Mouse (Mus musculus) lung, embryonic 16.5 days (tissue): ENCODE data around the gene Rex1bd. TPM values are rescaled to one million over a fixed set of nuclear protein-coding genes. Genes with fewer than 3 reads are reported as not detected.

Experiments used
- ATAC-seq: fragments of 200-750 bp; cut with Nextera tagmentation; 2 replicates; pipeline ENCODE4 v1.8.0; 2017; ENCODE audit warnings: low read depth, mild to moderate bottlenecking, moderate library complexity
- H3K27ac ChIP-seq: fragments of 300-500 bp; sonication (generic); 2 replicates; pipeline ENCODE4 v1.5.1; 2014; ENCODE audit warnings: mild to moderate bottlenecking, control low read depth, low read length
- H3K27me3 ChIP-seq: fragments of 300-500 bp; sonication (generic); 2 replicates; pipeline ENCODE4 v1.6.1; 2014; ENCODE audit warnings: low read depth, low read length, mixed read lengths; ENCODE audit not compliant: control insufficient read depth, insufficient read depth
- H3K36me3 ChIP-seq: fragments of 300-500 bp; sonication (generic); 2 replicates; pipeline ENCODE4 v1.6.1; 2014; ENCODE audit warnings: low read length; ENCODE audit not compliant: control insufficient read depth, insufficient read depth
- H3K4me1 ChIP-seq: fragments of 300-500 bp; sonication (generic); replicated peaks from 2 replicates; pipeline ENCODE4 v1.6.1; 2014; ENCODE audit warnings: low read length, mixed read lengths; ENCODE audit not compliant: control insufficient read depth, insufficient read depth
- H3K4me2 ChIP-seq: fragments of 300-500 bp; sonication (generic); 2 replicates; pipeline ENCODE4 v1.6.1; 2014; ENCODE audit warnings: low read depth, low read length, control low read depth
- H3K4me3 ChIP-seq: fragments of 300-500 bp; sonication (generic); 2 replicates; pipeline ENCODE4 v1.5.1; 2014; ENCODE audit warnings: mild to moderate bottlenecking, low read length, control low read depth
- H3K9ac ChIP-seq: fragments of 300-500 bp; sonication (generic); 2 replicates; pipeline ENCODE4 v1.6.1; 2014; ENCODE audit warnings: low read length, control low read depth
- H3K9me3 ChIP-seq: fragments of 300-500 bp; sonication (generic); 2 replicates; pipeline ENCODE4 v1.6.1; 2016; ENCODE audit warnings: low read length; ENCODE audit not compliant: control insufficient read depth
- WGBS: fragments of 180-500 bp; shearing (Covaris S2); extraction: QIAGEN DNeasy Blood & Tissue Kit; methylation state at CpG from one replicate; pipeline ENCODE4 v1.1.7; 2014; 5-methylcytosine and 5-hydroxymethylcytosine counted together
- polyA plus RNA-seq: library from polyadenylated mRNA; unstranded; fragments of >200 nt; fragmentation: Nextera tagmentation; extraction: Ambion mirVana; gene quantifications from 2 replicates; pipeline ENCODE4 v1.2.1, GENCODE M21; 2015

The Rex1bd gene
- polyA plus RNA-seq, 1 experiment from 2014 or later, result 125 TPM

DNA sequence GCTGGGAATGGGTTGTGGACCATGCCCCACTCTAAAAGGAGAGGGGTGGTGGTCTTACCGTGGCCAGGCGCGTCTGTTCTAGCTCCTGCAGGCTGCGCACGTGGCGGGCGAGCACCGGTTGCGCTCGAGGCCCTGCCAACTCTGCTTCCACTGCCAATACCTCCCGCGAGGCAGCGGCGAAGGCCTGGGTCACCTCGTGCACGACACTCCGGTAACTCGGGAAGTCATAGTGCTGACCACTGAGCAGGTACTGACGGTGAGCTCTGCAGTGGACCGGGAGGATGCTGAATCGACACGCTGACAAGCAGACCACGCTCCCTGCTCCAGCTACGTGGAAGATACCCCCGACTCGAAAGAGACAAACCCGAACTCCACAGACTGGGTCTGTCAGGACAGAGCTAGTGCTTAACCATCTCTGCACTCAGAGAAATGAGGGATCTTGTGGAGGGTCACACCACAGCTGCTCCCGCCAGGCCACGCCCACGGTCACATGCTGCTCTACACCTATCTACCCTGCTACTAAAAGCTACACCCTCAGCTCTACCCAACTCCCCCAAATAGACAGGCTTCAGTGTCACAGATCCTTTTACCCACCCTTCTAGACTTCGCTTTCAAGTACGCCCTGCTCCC lies 739 bp downstream of the Rex1bd start:
- H3K4me2 ChIP-seq, result peak overlapping the region; percentile 88
- H3K36me3 ChIP-seq, result peaks cover 18% of the 10 kb centered on the region
- peak overlapping the region; percentile 96 for H3K9ac ChIP-seq
- ATAC-seq, result no peak
- H3K4me1 ChIP-seq, result peaks cover 46% of the 10 kb centered on the region
- 0 out of 2 replicates have a peak overlapping the region, but pooled peaks have one; percentile 41 for H3K27ac ChIP-seq
- peaks cover 17% of the 10 kb centered on the region for H3K27me3 ChIP-seq
- no peaks in the 10 kb centered on the region for H3K9me3 ChIP-seq
- WGBS, result 29% methylated on average over 32 of the region's 32 CpGs
- peak overlapping the region; percentile 78 for H3K4me3 ChIP-seq

DNA sequence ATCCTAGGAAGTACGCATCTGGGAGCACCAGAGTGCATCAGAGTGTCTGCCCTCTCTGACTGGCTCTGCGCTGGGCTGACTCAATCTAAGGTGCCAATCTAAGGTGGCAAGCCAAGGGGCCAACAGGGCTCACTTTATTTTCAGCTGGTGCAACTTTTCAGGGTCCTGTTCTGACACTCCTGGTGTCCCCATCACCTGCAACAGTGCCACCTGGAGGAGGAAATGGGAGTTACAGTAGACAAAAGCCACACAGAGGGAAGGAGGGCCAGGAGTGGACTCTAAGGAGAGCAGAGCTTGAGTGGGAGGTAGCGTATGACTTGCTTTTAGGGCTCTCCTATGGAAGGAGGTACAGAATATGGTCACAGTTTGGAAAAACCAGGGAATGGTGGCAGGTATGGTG lies 1.7 kb downstream of the Rex1bd start:
- no peak overlapping the region; the same call in 1 of the 2 replicates for H3K4me3 ChIP-seq
- peaks cover 18% of the 10 kb centered on the region for H3K36me3 ChIP-seq
- H3K4me2 ChIP-seq, result no peak overlapping the region
- H3K27me3 ChIP-seq, result peaks cover 24% of the 10 kb centered on the region
- H3K9me3 ChIP-seq, result no peaks in the 10 kb centered on the region
- 76% methylated on average over 3 of the region's 3 CpGs for WGBS
- H3K4me1 ChIP-seq, result peaks cover 46% of the 10 kb centered on the region
- H3K27ac ChIP-seq, result no peak overlapping the region; the same call in 1 of the 2 replicates
- no peak overlapping the region for H3K9ac ChIP-seq
- ATAC-seq, result no peak

DNA sequence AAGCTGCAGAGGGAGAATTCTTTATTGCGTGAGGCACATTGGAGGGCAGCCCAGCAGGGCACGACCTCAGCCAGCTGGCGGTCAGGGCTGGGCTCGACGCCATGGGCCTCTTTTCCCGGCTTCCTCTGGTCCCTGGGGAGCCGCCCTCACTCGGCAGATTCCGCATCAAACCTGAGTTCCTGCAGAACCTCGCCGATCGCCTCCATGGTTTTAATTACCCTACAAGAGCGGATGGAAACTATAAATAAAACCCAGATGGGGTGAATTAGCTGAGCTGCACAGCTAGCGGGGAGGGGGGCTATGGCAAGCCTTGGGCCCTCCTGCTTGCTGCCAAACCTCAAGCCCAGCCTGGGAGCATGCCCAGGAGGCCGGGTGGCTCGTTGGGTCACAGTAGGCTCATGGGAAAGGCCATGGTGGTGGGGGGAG lies 2.2 kb downstream of the Rex1bd start:
- H3K9me3 ChIP-seq, result no peaks in the 10 kb centered on the region
- H3K9ac ChIP-seq, result no peak overlapping the region
- no peak for ATAC-seq
- 49% methylated on average over 16 of the region's 16 CpGs for WGBS
- no peak overlapping the region; the same call in 1 of the 2 replicates for H3K4me3 ChIP-seq
- H3K27me3 ChIP-seq, result peaks cover 28% of the 10 kb centered on the region
- peak overlapping the region; percentile 8; the same call in 1 of the 2 replicates for H3K27ac ChIP-seq
- H3K4me2 ChIP-seq, result no peak overlapping the region
- peaks cover 44% of the 10 kb centered on the region for H3K4me1 ChIP-seq
- H3K36me3 ChIP-seq, result peaks cover 18% of the 10 kb centered on the region

DNA sequence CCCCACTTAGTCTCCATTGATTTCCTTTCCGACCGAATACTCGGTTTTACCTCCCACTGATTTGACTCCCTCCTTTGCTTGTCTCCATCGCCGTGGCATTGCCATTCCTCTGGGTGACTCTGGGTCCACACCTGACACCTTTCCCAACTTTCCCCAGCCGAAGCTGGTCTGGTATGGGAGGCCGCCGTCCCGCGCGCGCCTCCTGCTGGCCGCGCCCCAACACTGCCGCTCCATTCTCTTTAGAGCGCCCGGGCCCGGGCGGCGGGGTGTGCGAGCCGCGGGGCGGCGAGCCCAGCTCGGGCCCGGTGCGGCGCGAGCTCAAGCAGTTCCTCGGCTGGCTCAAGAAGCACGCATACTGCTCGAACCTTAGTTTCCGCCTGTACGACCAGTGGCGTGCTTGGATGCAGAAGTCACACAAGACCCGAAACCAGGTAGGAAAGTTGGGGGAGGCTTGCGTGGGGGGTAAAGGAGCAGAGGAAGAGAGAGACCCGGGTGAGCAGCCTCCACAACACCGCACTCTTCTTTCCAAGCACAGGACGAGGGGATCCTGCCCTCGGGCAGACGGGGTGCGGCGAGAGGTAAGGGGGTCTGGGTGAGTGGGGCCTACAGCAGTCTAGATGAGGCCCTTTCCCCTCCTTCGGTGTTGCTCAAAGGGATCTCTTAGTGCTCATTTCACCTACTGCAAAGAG lies 3.3 kb downstream of the Rex1bd start:
- Histone ChIP-seq H3K9me3 (no peaks in the 10 kb centered on the region), H3K36me3 (peaks cover 15% of the 10 kb centered on the region), H3K27me3 (peaks cover 28% of the 10 kb centered on the region), H3K9ac (no peak overlapping the region), H3K4me3 (no peak overlapping the region), H3K4me2 (peak overlapping the region; percentile 7; the same call in 1 of the 2 replicates), H3K4me1 (peaks cover 34% of the 10 kb centered on the region), H3K27ac (no peak overlapping the region)
- 16% methylated on average over 46 of the region's 46 CpGs for WGBS
- ATAC-seq, result peak; percentile 8; the same call in 1 of the 2 replicates

DNA sequence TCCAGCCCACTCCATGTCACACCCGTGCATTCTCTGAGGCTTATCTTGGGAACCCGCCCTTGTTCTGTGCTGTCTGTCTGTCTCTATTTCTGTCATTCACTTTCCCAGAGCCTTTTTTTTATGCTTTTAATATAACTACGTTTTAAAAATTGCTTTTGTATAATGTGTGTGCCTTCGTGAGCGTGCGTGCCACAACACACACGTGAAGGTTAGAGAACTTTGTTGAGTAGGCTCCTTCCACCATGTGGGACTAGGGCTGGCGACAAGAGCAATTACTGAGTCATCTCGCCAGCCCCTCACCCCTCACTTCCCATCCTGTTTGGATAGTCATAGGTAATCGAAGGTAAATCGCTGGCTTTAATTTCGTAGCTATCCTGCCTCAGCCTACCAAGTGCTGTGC lies 4.0 kb downstream of the Rex1bd start:
- no peak overlapping the region for H3K27ac ChIP-seq
- no peak overlapping the region for H3K4me2 ChIP-seq
- WGBS, result 37% methylated on average over 12 of the region's 12 CpGs
- no peak for ATAC-seq
- H3K4me1 ChIP-seq, result peaks cover 34% of the 10 kb centered on the region
- H3K9me3 ChIP-seq, result no peaks in the 10 kb centered on the region
- H3K36me3 ChIP-seq, result peaks cover 9% of the 10 kb centered on the region
- no peak overlapping the region for H3K9ac ChIP-seq
- peaks cover 28% of the 10 kb centered on the region for H3K27me3 ChIP-seq
- H3K4me3 ChIP-seq, result no peak overlapping the region

DNA sequence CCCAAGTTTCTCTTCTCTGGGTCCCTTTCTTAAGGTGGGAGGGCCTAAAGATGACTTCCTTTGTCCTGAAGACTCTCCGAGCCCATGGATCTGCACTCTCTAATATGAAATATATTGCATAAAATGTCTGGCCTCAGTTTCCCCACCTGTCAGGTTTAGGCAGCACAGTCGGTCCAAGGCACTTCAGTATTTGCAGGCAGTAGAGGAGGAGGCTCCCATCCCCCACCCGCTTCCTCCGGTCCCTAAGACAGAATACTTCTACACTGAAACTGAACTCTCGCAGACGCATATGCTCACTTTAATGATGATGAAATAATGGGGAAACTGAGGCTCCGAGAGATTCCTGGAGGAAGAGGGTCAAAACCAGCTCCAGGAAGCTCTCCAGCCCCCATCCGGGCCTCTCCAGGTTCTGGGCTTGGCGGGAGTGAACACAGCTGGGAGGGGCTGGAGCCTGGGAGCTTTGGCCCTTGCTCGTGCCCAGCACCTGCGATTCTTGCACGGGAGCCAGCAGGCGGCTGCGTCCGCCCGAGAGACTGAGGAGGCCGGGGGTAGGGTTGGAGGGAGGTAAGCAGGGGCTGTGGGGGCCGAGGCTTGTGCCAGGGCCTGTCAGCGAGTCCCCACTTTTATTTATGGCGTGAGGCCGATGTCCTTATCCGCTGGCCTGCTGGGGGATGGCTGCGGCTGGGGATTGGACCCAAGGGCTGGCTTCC lies 4.6 kb downstream of the Rex1bd start:
- peaks cover 28% of the 10 kb centered on the region for H3K27me3 ChIP-seq
- H3K4me3 ChIP-seq, result no peak overlapping the region
- H3K4me2 ChIP-seq, result no peak overlapping the region
- H3K27ac ChIP-seq, result no peak overlapping the region
- peaks cover 6% of the 10 kb centered on the region; the same call in 1 of the 2 replicates for H3K36me3 ChIP-seq
- no peak overlapping the region for H3K9ac ChIP-seq
- no peaks in the 10 kb centered on the region for H3K9me3 ChIP-seq
- ATAC-seq, result no peak
- WGBS, result 25% methylated on average over 23 of the region's 23 CpGs
- H3K4me1 ChIP-seq, result peaks cover 34% of the 10 kb centered on the region

DNA sequence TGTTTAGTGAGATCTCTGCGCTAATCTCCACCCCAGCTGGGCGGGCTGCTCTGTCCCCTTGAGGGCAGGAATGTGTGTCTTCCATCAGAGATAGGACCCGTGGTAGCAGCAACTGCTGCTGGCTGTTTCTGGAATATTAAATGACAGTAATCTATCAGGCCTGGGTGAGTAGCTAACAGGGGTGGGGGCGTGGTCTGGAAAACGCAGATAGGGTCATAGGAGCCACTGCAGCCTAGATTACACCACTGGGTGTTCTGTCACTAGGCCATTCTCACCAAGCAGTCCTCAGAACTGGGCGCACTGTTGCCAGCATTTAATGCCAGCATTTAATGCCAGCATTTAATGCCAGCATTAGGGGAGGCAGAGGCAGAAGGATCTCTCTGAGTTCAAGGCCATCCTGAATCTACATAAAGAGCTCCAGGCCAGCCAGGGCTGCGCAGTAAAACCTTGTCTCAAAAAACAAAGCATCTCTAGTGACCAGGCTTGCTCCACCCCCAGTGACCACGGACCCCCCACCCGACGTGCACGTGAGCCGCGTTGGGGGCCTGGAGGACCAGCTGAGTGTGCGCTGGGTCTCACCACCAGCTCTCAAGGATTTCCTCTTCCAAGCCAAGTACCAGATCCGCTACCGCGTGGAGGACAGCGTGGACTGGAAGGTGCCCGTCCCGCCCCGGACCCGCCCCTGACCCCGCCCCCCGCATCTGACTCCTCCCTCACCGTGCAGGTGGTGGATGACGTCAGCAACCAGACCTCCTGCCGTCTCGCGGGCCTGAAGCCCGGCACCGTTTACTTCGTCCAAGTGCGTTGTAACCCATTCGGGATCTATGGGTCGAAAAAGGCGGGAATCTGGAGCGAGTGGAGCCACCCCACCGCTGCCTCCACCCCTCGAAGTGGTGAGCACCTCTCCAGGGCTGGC lies 5.9 kb downstream of the Rex1bd start:
- WGBS, result 11% methylated on average over 39 of the region's 39 CpGs
- H3K27me3 ChIP-seq, result peaks cover 41% of the 10 kb centered on the region
- peaks cover 34% of the 10 kb centered on the region for H3K4me1 ChIP-seq
- H3K9me3 ChIP-seq, result no peaks in the 10 kb centered on the region
- H3K4me2 ChIP-seq, result peak overlapping the region; percentile 15
- H3K36me3 ChIP-seq, result peaks cover 6% of the 10 kb centered on the region; the same call in 1 of the 2 replicates
- no peak overlapping the region; the same call in 1 of the 2 replicates for H3K4me3 ChIP-seq
- no peak overlapping the region for H3K9ac ChIP-seq
- ATAC-seq, result no peak
- no peak overlapping the region for H3K27ac ChIP-seq

DNA sequence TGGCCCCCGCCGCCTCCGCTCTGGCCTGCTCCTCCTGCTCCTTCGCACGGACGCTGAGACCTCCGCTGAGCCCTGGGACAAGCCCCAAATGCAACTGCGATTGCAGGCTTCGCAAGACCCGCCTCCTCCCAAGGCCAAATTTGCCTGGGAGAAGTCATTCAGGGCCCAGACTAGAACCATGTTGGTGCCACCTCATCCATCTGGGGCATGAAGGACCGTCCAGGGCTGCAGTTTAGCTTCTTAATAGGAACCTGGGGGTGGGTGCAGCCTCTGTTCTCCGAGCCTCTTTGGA lies 10.8 kb downstream of the Rex1bd start:
- Histone ChIP-seq H3K4me3 (peak overlapping the region; percentile 60), H3K27ac (no peak overlapping the region), H3K9ac (peak overlapping the region; percentile 48), H3K36me3 (no peaks in the 10 kb centered on the region), H3K27me3 (peaks cover 66% of the 10 kb centered on the region), H3K9me3 (no peaks in the 10 kb centered on the region), H3K4me1 (peaks cover 15% of the 10 kb centered on the region), H3K4me2 (peak overlapping the region; percentile 82)
- WGBS, result 16% methylated on average over 12 of the region's 12 CpGs
- ATAC-seq, result no peak
